15 mouse cellular contexts compared by ENCODE assay signal in genomic region chr7:131722783-131723575, GRCm38 (mm10).
DNase-seq lines count a peak whose midpoint lies in the region; ATAC-seq and TF ChIP-seq lines count a peak whose summit lies in the region.
"Had no signal": no experiment of that assay in that cellular context is flagged by ENCODE, and none has a peak within 500 bp of the region (broad histone marks: within the 10 kb centered on the region; RNA-seq: fewer than 3 reads in every experiment).

No protein-coding gene starts in this region.

- H3K4me3 ChIP-seq in forebrain, embryonic 13.5 days = no peak overlapping the region
- H3K4me3 ChIP-seq in hindbrain, embryonic 16.5 days (ENCODE audit: low read length) = no peak overlapping the region
- H3K4me3 ChIP-seq in midbrain, embryonic 15.5 days = no peak overlapping the region
- no peak overlapping the region for H3K4me3 ChIP-seq in kidney, adult 2 months (ENCODE audit: insufficient read depth, low read depth, low read length)
- H3K4me3 ChIP-seq: limb, embryonic 15.5 days; lung, embryonic 15.5 days had no signal

- no peak overlapping the region for H3K27ac ChIP-seq in forebrain, embryonic 13.5 days
- H3K27ac ChIP-seq in hindbrain, embryonic 16.5 days (ENCODE audit: low read depth, low read length) = no peak overlapping the region
- H3K27ac ChIP-seq in midbrain, embryonic 15.5 days = no peak overlapping the region
- H3K27ac ChIP-seq in kidney, adult 2 months (ENCODE audit: insufficient read depth, low read depth, low read length) = no peak overlapping the region
- H3K27ac ChIP-seq: limb, embryonic 15.5 days; lung, embryonic 15.5 days had no signal

- DNase-seq in Muller cell, postnatal 12 days (ENCODE audit: inconsistent ontology term) = peak; percentile 71
- no peak for DNase-seq in urinary bladder, postnatal 36 days (ENCODE audit: low spot score in 2 of 2)
- DNase-seq in lung, adult 18-20 months = no peak
- no peak for DNase-seq in kidney, adult 2 months
- no peak for DNase-seq in heart, postnatal 4 days
- DNase-seq: B cell, adult 2 months; cerebellum, adult 9-11 months; gastrocnemius, postnatal 25 days; kidney, adult 9 months had no signal

- 4% methylated on average over 9 of the region's 9 CpGs for WGBS in forebrain, embryonic 13.5 days
- 13% methylated on average over 9 of the region's 9 CpGs for WGBS in hindbrain, embryonic 16.5 days
- WGBS in midbrain, embryonic 15.5 days = 5% methylated on average over 9 of the region's 9 CpGs
- 23% methylated on average over 9 of the region's 9 CpGs for WGBS in kidney, adult 2 months

- peak overlapping the region; percentile 21 for H3K4me2 ChIP-seq in forebrain, embryonic 13.5 days
- H3K4me2 ChIP-seq in hindbrain, embryonic 16.5 days (ENCODE audit: low read length) = peak overlapping the region; percentile 31
- H3K4me2 ChIP-seq in midbrain, embryonic 15.5 days = peak overlapping the region; percentile 26
- H3K4me2 ChIP-seq: limb, embryonic 15.5 days; lung, embryonic 15.5 days had no signal

- H3K4me1 ChIP-seq in forebrain, embryonic 13.5 days = peaks cover 34% of the 10 kb centered on the region
- H3K4me1 ChIP-seq in hindbrain, embryonic 16.5 days (ENCODE audit: control insufficient read depth, insufficient read depth, low read depth, low read length) = peaks cover 7% of the 10 kb centered on the region
- peaks cover 11% of the 10 kb centered on the region for H3K4me1 ChIP-seq in midbrain, embryonic 15.5 days
- no peaks in the 10 kb centered on the region for H3K4me1 ChIP-seq in kidney, adult 2 months (ENCODE audit: control insufficient read depth, insufficient read depth, low read length)
- H3K4me1 ChIP-seq: lung, embryonic 15.5 days had no signal

- peaks cover 91% of the 10 kb centered on the region for H3K27me3 ChIP-seq in forebrain, embryonic 13.5 days
- no peaks in the 10 kb centered on the region for H3K27me3 ChIP-seq in hindbrain, embryonic 16.5 days (replicated peaks; ENCODE audit: control insufficient read depth, insufficient read depth, low read length)
- 0 out of 2 replicates have a peak, but pooled peaks cover 4% of the 10 kb centered on the region for H3K27me3 ChIP-seq in midbrain, embryonic 15.5 days (replicated peaks)
- H3K27me3 ChIP-seq in kidney, adult 2 months (replicated peaks; ENCODE audit: control insufficient read depth, insufficient read depth, low read length) = no peaks in the 10 kb centered on the region
- H3K27me3 ChIP-seq: lung, embryonic 15.5 days had no signal

- TF ChIP-seq CTCF in kidney, adult 2 months (conservative IDR thresholded peaks at IDR 0.05; ENCODE audit: insufficient read depth, insufficient read length, low read depth, low read length) = no peak

- no peaks in the 10 kb centered on the region for H3K36me3 ChIP-seq in forebrain, embryonic 13.5 days (ENCODE audit: poor library complexity, severe bottlenecking)
- H3K36me3 ChIP-seq in hindbrain, embryonic 16.5 days (ENCODE audit: control insufficient read depth, insufficient read depth, low read length) = no peaks in the 10 kb centered on the region
- H3K36me3 ChIP-seq in midbrain, embryonic 15.5 days (replicated peaks) = no peaks in the 10 kb centered on the region
- H3K36me3 ChIP-seq in kidney, adult 2 months (ENCODE audit: control insufficient read depth, insufficient read depth, low read length) = no peaks in the 10 kb centered on the region
- H3K36me3 ChIP-seq: G1E; limb, embryonic 15.5 days; lung, embryonic 15.5 days had no signal

- H3K9me3 ChIP-seq in forebrain, embryonic 13.5 days (replicated peaks) = no peaks in the 10 kb centered on the region
- H3K9me3 ChIP-seq in hindbrain, embryonic 16.5 days (ENCODE audit: control insufficient read depth, low read length) = no peaks in the 10 kb centered on the region
- H3K9me3 ChIP-seq in midbrain, embryonic 15.5 days = no peaks in the 10 kb centered on the region
- H3K9me3 ChIP-seq: limb, embryonic 15.5 days; lung, embryonic 15.5 days had no signal

- peak; percentile 68; the same call in 1 of the 2 replicates for ATAC-seq in forebrain, embryonic 13.5 days
- ATAC-seq in hindbrain, embryonic 16.5 days = no peak
- no peak for ATAC-seq in midbrain, embryonic 15.5 days (replicated peaks)

- no peak overlapping the region for H3K9ac ChIP-seq in forebrain, embryonic 13.5 days
- 0 out of 2 replicates have a peak overlapping the region, but pooled peaks have one; percentile 24 for H3K9ac ChIP-seq in hindbrain, embryonic 16.5 days (ENCODE audit: low read depth, low read length)
- H3K9ac ChIP-seq in midbrain, embryonic 15.5 days = 0 out of 2 replicates have a peak overlapping the region, but pooled peaks have one; percentile 13
- H3K9ac ChIP-seq: limb, embryonic 15.5 days; lung, embryonic 15.5 days had no signal

- no peak for TF ChIP-seq POLR2A in kidney, adult 2 months (IDR thresholded peaks at IDR 0.05; ENCODE audit: low read depth, low read length)
